Mouse (Mus musculus): ENCODE data around the gene Hist1h2bp. TPM values are rescaled to one million over a fixed set of nuclear protein-coding genes. Genes with fewer than 3 reads are reported as not detected.
"Not testable (repeated sequence)": the region's sequence is repeated elsewhere in the genome, so short reads cannot be mapped to it uniquely, and the experiment has no call there.

The Hist1h2bp gene
- total and polyA plus RNA-seq, 3 experiments, result 0.60 to 510 (median 3.6) TPM

GRCm38 (mm10) chr13:21831418-21832394, 44.4 kb downstream of the Hist1h2bp start, which contains the start of gene Hist1h4n:
TSS of gene Hist1h4n (minus strand) at chr13:21832196.
- DNase-seq (ENCODE audit: extremely low read depth); H3K36me3 ChIP-seq (replicated peaks in 1 of 2; ENCODE audit: control insufficient read depth in 1 of 2, insufficient read depth in 1 of 2, low read length in 1 of 2); H3K4me3 ChIP-seq (replicated peaks in 1 of 3; ENCODE audit: low read depth in 2 of 3, low read length in 2 of 3, poor library complexity in 1 of 3); dilution Hi-C loops (cut with MboI; ENCODE audit: extremely low pct_ligation_motif_present, extremely low pct_unique_long_range_greater_than_20kb, low sequenced_read_pairs); H3K27me3 ChIP-seq (replicated peaks); H3K9me3 ChIP-seq (replicated peaks; ENCODE audit: low read length); H3K4me2 ChIP-seq (ENCODE audit: insufficient read depth, low read depth, poor library complexity, severe bottlenecking); H3K9ac ChIP-seq (ENCODE audit: insufficient read depth, low read depth); in situ Hi-C loops (cut with MboI; ENCODE audit: low pct_ligation_motif_present, low pct_unique_long_range_greater_than_20kb, low sequenced_read_pairs); H3K79me2 ChIP-seq (replicated peaks; ENCODE audit: control insufficient read depth, extremely low read depth, insufficient read depth, poor library complexity, severe bottlenecking): not testable (repeated sequence)
- Histone ChIP-seq H3K4me1 (ENCODE audit: control insufficient read depth in 1 of 2, insufficient read depth in 2 of 2) (peaks cover 0 to 30% of the 10 kb centered on the region in 2 experiments; a peak in 2 of 4 replicates), H3K27ac (ENCODE audit: insufficient read depth, low read depth) (peak within 1 kb of the TSS; percentile 48; the same call in 1 of the 2 replicates)
- TF ChIP-seq ZMIZ1 (IDR thresholded peaks at IDR 0.05; ENCODE audit: low read depth, low read length), result peak; percentile 53
- peak; percentile 52; the same call in 1 of the 2 replicates for TF ChIP-seq TBP (conservative IDR thresholded peaks at IDR 0.05; ENCODE audit: low read depth, low read length)
- peak; percentile 52 for TF ChIP-seq NELFE (IDR thresholded peaks at IDR 0.05; ENCODE audit: low read depth, low read length)
- peak; percentile 48 for TF ChIP-seq POLR2A (IDR thresholded peaks at IDR 0.05; ENCODE audit: low read depth, low read length)

- dilution Hi-C loops (cut with MboI; ENCODE audit: extremely low pct_ligation_motif_present, extremely low pct_unique_long_range_greater_than_20kb, low sequenced_read_pairs); H3K9me3 ChIP-seq (replicated peaks; ENCODE audit: low read length); DNase-seq (ENCODE audit: extremely low read depth); in situ Hi-C loops (cut with MboI; ENCODE audit: low pct_ligation_motif_present, low pct_unique_long_range_greater_than_20kb, low sequenced_read_pairs); H3K4me3 ChIP-seq (replicated peaks in 1 of 3; ENCODE audit: low read depth in 2 of 3, low read length in 2 of 3, poor library complexity in 1 of 3); H3K27me3 ChIP-seq (replicated peaks); H3K36me3 ChIP-seq (replicated peaks in 1 of 2; ENCODE audit: control insufficient read depth in 1 of 2, insufficient read depth in 1 of 2, low read length in 1 of 2); H3K27ac ChIP-seq (ENCODE audit: insufficient read depth, low read depth); H3K79me2 ChIP-seq (replicated peaks; ENCODE audit: control insufficient read depth, extremely low read depth, insufficient read depth, poor library complexity, severe bottlenecking); H3K4me2 ChIP-seq (ENCODE audit: insufficient read depth, low read depth, poor library complexity, severe bottlenecking); H3K9ac ChIP-seq (ENCODE audit: insufficient read depth, low read depth): not testable (repeated sequence)
- H3K4me1 ChIP-seq (ENCODE audit: control insufficient read depth in 1 of 2, insufficient read depth in 2 of 2), result peaks cover 0 to 18% of the 10 kb centered on the region in 2 experiments; a peak in 2 of 4 replicates
These were observed 46.2 kb downstream of the Hist1h2bp start, which contains the start of the genes Hist1h2ap and Hist1h2br for GRCm38 (mm10) chr13:21833461-21833860. TSS of gene Hist1h2ap (minus strand) at chr13:21833507. TSS of gene Hist1h2br (plus strand) at chr13:21833743.

Other genes with a start within 250 kb of the Hist1h2bp start
Only the 20 nearest of the 30 such genes appear.
- gene Olfr1361, start 124.1 kb upstream of the Hist1h2bp start, total RNA-seq (2012; rRNA removed), result not detected in 2 replicates
- gene Olfr1361, start 124.1 kb upstream of the Hist1h2bp start, total RNA-seq (2014; rRNA removed), result not detected in 2 replicates
- not detected in 2 replicates for gene Olfr1361, start 124.1 kb upstream of the Hist1h2bp start, polyA plus RNA-seq (2012; ENCODE audit: insufficient read length, low read depth)
- gene Olfr1360, start 110.1 kb upstream of the Hist1h2bp start, total RNA-seq (2012; rRNA removed), result not detected in 2 replicates
- not detected in 2 replicates for gene Olfr1360, start 110.1 kb upstream of the Hist1h2bp start, total RNA-seq (2014; rRNA removed)
- not detected in 2 replicates for gene Olfr1360, start 110.1 kb upstream of the Hist1h2bp start, polyA plus RNA-seq (2012; ENCODE audit: insufficient read length, low read depth)
- not detected in 2 replicates for gene Olfr1359, start 89.3 kb upstream of the Hist1h2bp start, total RNA-seq (2012; rRNA removed)
- gene Olfr1359, start 89.3 kb upstream of the Hist1h2bp start, total RNA-seq (2014; rRNA removed), result not detected in 2 replicates
- not detected in 2 replicates for gene Olfr1359, start 89.3 kb upstream of the Hist1h2bp start, polyA plus RNA-seq (2012; ENCODE audit: insufficient read length, low read depth)
- 897 and 953 TPM in 2 replicates for gene Hist1h2bl, start 71.3 kb upstream of the Hist1h2bp start, total RNA-seq (2012; rRNA removed)
- 16.0 and 18.1 TPM in 2 replicates for gene Hist1h2bl, start 71.3 kb upstream of the Hist1h2bp start, total RNA-seq (2014; rRNA removed)
- 1.7 and 3.8 TPM in 2 replicates for gene Hist1h2bl, start 71.3 kb upstream of the Hist1h2bp start, polyA plus RNA-seq (2012; ENCODE audit: insufficient read length, low read depth)
- gene Hist1h2ai, start 71.0 kb upstream of the Hist1h2bp start, total RNA-seq (2012; rRNA removed), result 839 and 880 TPM in 2 replicates
- gene Hist1h2ai, start 71.0 kb upstream of the Hist1h2bp start, total RNA-seq (2014; rRNA removed), result 3.9 and 6.3 TPM in 2 replicates
- not detected in 2 replicates for gene Hist1h2ai, start 71.0 kb upstream of the Hist1h2bp start, polyA plus RNA-seq (2012; ENCODE audit: insufficient read length, low read depth)
- 1,605 and 1,657 TPM in 2 replicates for gene Hist1h3h, start 69.8 kb upstream of the Hist1h2bp start, total RNA-seq (2012; rRNA removed)
- 18.2 and 21.7 TPM in 2 replicates for gene Hist1h3h, start 69.8 kb upstream of the Hist1h2bp start, total RNA-seq (2014; rRNA removed)
- gene Hist1h3h, start 69.8 kb upstream of the Hist1h2bp start, polyA plus RNA-seq (2012; ENCODE audit: insufficient read length, low read depth), result 9.5 and 18.6 TPM in 2 replicates
- 1,752 and 1,804 TPM in 2 replicates for gene Hist1h2bm, start 65.4 kb upstream of the Hist1h2bp start, total RNA-seq (2012; rRNA removed)
- gene Hist1h2bm, start 65.4 kb upstream of the Hist1h2bp start, total RNA-seq (2014; rRNA removed), result 25.7 and 36.0 TPM in 2 replicates
- 0.87 TPM in 1 of 2 replicates, not detected in the other for gene Hist1h2bm, start 65.4 kb upstream of the Hist1h2bp start, polyA plus RNA-seq (2012; ENCODE audit: insufficient read length, low read depth)
- gene Hist1h4j, start 52.4 kb upstream of the Hist1h2bp start, total RNA-seq (2012; rRNA removed), result 936 and 984 TPM in 2 replicates
- gene Hist1h4j, start 52.4 kb upstream of the Hist1h2bp start, total RNA-seq (2014; rRNA removed), result 18.5 and 27.8 TPM in 2 replicates
- 1.1 and 1.8 TPM in 2 replicates for gene Hist1h4j, start 52.4 kb upstream of the Hist1h2bp start, polyA plus RNA-seq (2012; ENCODE audit: insufficient read length, low read depth)
- gene Hist1h4k, start 37.0 kb upstream of the Hist1h2bp start, total RNA-seq (2012; rRNA removed), result 3,228 and 4,319 TPM in 2 replicates
- gene Hist1h4k, start 37.0 kb upstream of the Hist1h2bp start, total RNA-seq (2014; rRNA removed), result 15.2 and 25.4 TPM in 2 replicates
- gene Hist1h4k, start 37.0 kb upstream of the Hist1h2bp start, polyA plus RNA-seq (2012; ENCODE audit: insufficient read length, low read depth), result 5.6 and 13.2 TPM in 2 replicates
- gene Hist1h2ak, start 33.6 kb upstream of the Hist1h2bp start, total RNA-seq (2012; rRNA removed), result 1,024 and 1,125 TPM in 2 replicates
- 7.3 and 16.6 TPM in 2 replicates for gene Hist1h2ak, start 33.6 kb upstream of the Hist1h2bp start, total RNA-seq (2014; rRNA removed)
- gene Hist1h2ak, start 33.6 kb upstream of the Hist1h2bp start, polyA plus RNA-seq (2012; ENCODE audit: insufficient read length, low read depth), result 1.8 and 6.2 TPM in 2 replicates
- gene Hist1h2bn, start 33.3 kb upstream of the Hist1h2bp start, total RNA-seq (2012; rRNA removed), result 1,563 and 1,639 TPM in 2 replicates
- gene Hist1h2bn, start 33.3 kb upstream of the Hist1h2bp start, total RNA-seq (2014; rRNA removed), result 16.5 and 24.0 TPM in 2 replicates
- 2.6 and 3.1 TPM in 2 replicates for gene Hist1h2bn, start 33.3 kb upstream of the Hist1h2bp start, polyA plus RNA-seq (2012; ENCODE audit: insufficient read length, low read depth)
- gene Hist1h1b, start 6.8 kb upstream of the Hist1h2bp start, total RNA-seq (2012; rRNA removed), result 1,032 and 1,397 TPM in 2 replicates
- 12.2 and 16.6 TPM in 2 replicates for gene Hist1h1b, start 6.8 kb upstream of the Hist1h2bp start, total RNA-seq (2014; rRNA removed)
- gene Hist1h1b, start 6.8 kb upstream of the Hist1h2bp start, polyA plus RNA-seq (2012; ENCODE audit: insufficient read length, low read depth), result 0.71 and 1.9 TPM in 2 replicates
- gene Hist1h3i, start 4.1 kb upstream of the Hist1h2bp start, total RNA-seq (2012; rRNA removed), result 797 and 828 TPM in 2 replicates
- gene Hist1h3i, start 4.1 kb upstream of the Hist1h2bp start, total RNA-seq (2014; rRNA removed), result 7.7 and 21.2 TPM in 2 replicates
- gene Hist1h3i, start 4.1 kb upstream of the Hist1h2bp start, polyA plus RNA-seq (2012; ENCODE audit: insufficient read length, low read depth), result 2.0 and 14.3 TPM in 2 replicates
- 792 and 1,025 TPM in 2 replicates for gene Hist1h2an, start 243 bp upstream of the Hist1h2bp start, total RNA-seq (2012; rRNA removed)
- 3.0 and 4.7 TPM in 2 replicates for gene Hist1h2an, start 243 bp upstream of the Hist1h2bp start, total RNA-seq (2014; rRNA removed)
- gene Hist1h2an, start 243 bp upstream of the Hist1h2bp start, polyA plus RNA-seq (2012; ENCODE audit: insufficient read length, low read depth), result 7.1 TPM in 1 of 2 replicates, not detected in the other
- gene Hist1h2bq, start 22.7 kb downstream of the Hist1h2bp start, total RNA-seq (2012; rRNA removed), result 1,881 and 2,257 TPM in 2 replicates
- 17.1 and 32.4 TPM in 2 replicates for gene Hist1h2bq, start 22.7 kb downstream of the Hist1h2bp start, total RNA-seq (2014; rRNA removed)
- gene Hist1h2bq, start 22.7 kb downstream of the Hist1h2bp start, polyA plus RNA-seq (2012; ENCODE audit: insufficient read length, low read depth), result 4.1 and 4.3 TPM in 2 replicates
- not detected in 2 replicates for gene Hist1h2ao, start 23.0 kb downstream of the Hist1h2bp start, total RNA-seq (2012; rRNA removed)
- gene Hist1h2ao, start 23.0 kb downstream of the Hist1h2bp start, total RNA-seq (2014; rRNA removed), result not detected in 2 replicates
- 354 and 693 TPM in 2 replicates for gene Hist1h2ao, start 23.0 kb downstream of the Hist1h2bp start, polyA plus RNA-seq (2012; ENCODE audit: insufficient read length, low read depth)
- 18.2 and 20.8 TPM in 2 replicates for gene Hist1h4m, start 24.3 kb downstream of the Hist1h2bp start, total RNA-seq (2012; rRNA removed)
- 1.6 TPM in 1 of 2 replicates, not detected in the other for gene Hist1h4m, start 24.3 kb downstream of the Hist1h2bp start, total RNA-seq (2014; rRNA removed)
- 0.70 and 12.8 TPM in 2 replicates for gene Hist1h4m, start 24.3 kb downstream of the Hist1h2bp start, polyA plus RNA-seq (2012; ENCODE audit: insufficient read length, low read depth)
- 4,939 and 5,322 TPM in 2 replicates for gene Hist1h4n, start 44.7 kb downstream of the Hist1h2bp start, total RNA-seq (2012; rRNA removed)
- 90.5 and 152 TPM in 2 replicates for gene Hist1h4n, start 44.7 kb downstream of the Hist1h2bp start, total RNA-seq (2014; rRNA removed)
- gene Hist1h4n, start 44.7 kb downstream of the Hist1h2bp start, polyA plus RNA-seq (2012; ENCODE audit: insufficient read length, low read depth), result 6.4 TPM in 1 of 2 replicates, not detected in the other
- 2,938 and 2,951 TPM in 2 replicates for gene Hist1h2ap, start 46.0 kb downstream of the Hist1h2bp start, total RNA-seq (2012; rRNA removed)
- gene Hist1h2ap, start 46.0 kb downstream of the Hist1h2bp start, total RNA-seq (2014; rRNA removed), result 50.8 and 66.8 TPM in 2 replicates
- gene Hist1h2ap, start 46.0 kb downstream of the Hist1h2bp start, polyA plus RNA-seq (2012; ENCODE audit: insufficient read length, low read depth), result 383 and 447 TPM in 2 replicates
- 1,633 and 2,083 TPM in 2 replicates for gene Hist1h2br, start 46.3 kb downstream of the Hist1h2bp start, total RNA-seq (2012; rRNA removed)
- gene Hist1h2br, start 46.3 kb downstream of the Hist1h2bp start, total RNA-seq (2014; rRNA removed), result 9.4 and 19.7 TPM in 2 replicates
- gene Hist1h2br, start 46.3 kb downstream of the Hist1h2bp start, polyA plus RNA-seq (2012; ENCODE audit: insufficient read length, low read depth), result 4.1 and 4.2 TPM in 2 replicates

Measured in CH12.LX (cell line).